ENCODE assay signal across 11 mouse cellular contexts in genomic region chr14:12346865-12347600, GRCm38 (mm10). TPM values are rescaled to one million over a fixed set of nuclear protein-coding genes. Genes with fewer than 3 reads are reported as not detected.
A peak's percentile ranks its signal among the peaks of the same experiment; 100 is the strongest.
DNase-seq lines count a peak whose midpoint lies in the region; ATAC-seq lines count a peak whose summit lies in the region.
"Had no signal": no experiment of that assay in that cellular context is flagged by ENCODE, and none has a peak within 500 bp of the region (broad histone marks: within the 10 kb centered on the region; RNA-seq: fewer than 3 reads in every experiment).

No protein-coding gene starts in this region.

- WGBS in hindbrain, embryonic 10.5 days = 1% methylated on average over 26 of the region's 26 CpGs
- under 1% methylated on average over 26 of the region's 26 CpGs for WGBS in hindbrain, embryonic 13.5 days
- 3% methylated on average over 26 of the region's 26 CpGs for WGBS in heart, embryonic 16.5 days
- under 1% methylated on average over 26 of the region's 26 CpGs for WGBS in midbrain, embryonic 14.5 days

- no peak overlapping the region for H3K4me2 ChIP-seq in hindbrain, embryonic 13.5 days
- peak overlapping the region; percentile 55 for H3K4me2 ChIP-seq in heart, embryonic 16.5 days (ENCODE audit: low read depth, low read length)
- no peak overlapping the region for H3K4me2 ChIP-seq in midbrain, embryonic 14.5 days (ENCODE audit: low read length)

- H3K9me3 ChIP-seq in hindbrain, embryonic 10.5 days = no peaks in the 10 kb centered on the region
- no peaks in the 10 kb centered on the region for H3K9me3 ChIP-seq in hindbrain, embryonic 13.5 days
- H3K9me3 ChIP-seq in heart, embryonic 16.5 days (replicated peaks; ENCODE audit: control insufficient read depth, low read length) = no peaks in the 10 kb centered on the region
- H3K9me3 ChIP-seq in midbrain, embryonic 14.5 days (ENCODE audit: control insufficient read depth, low read length) = no peaks in the 10 kb centered on the region

- ATAC-seq in hindbrain, embryonic 13.5 days (ENCODE audit: low FRiP score) = no peak
- no peak for ATAC-seq in heart, embryonic 16.5 days (replicated peaks; ENCODE audit: extremely low read depth, insufficient read depth, low FRiP score)
- ATAC-seq in midbrain, embryonic 14.5 days (ENCODE audit: low FRiP score, low TSS enrichment) = no peak

- DNase-seq in hindbrain, embryonic 10.5 days (ENCODE audit: low spot score) = peak; percentile 45
- peak; percentile 68 for DNase-seq in embryo, embryonic 10.5 days (ENCODE audit: low spot score)
- peak; percentile 49 for DNase-seq in midbrain, embryonic 14.5 days
- no peak for DNase-seq in left cerebral cortex, adult 8-10 months (ENCODE audit: low spot score in 2 of 2)
- no peak for DNase-seq in adrenal gland, postnatal 36 days
- DNase-seq in spleen, postnatal 36 days (ENCODE audit: low spot score in 2 of 2) = no peak
- DNase-seq: gastrocnemius, postnatal 10 days had no signal

- no peaks in the 10 kb centered on the region for H3K36me3 ChIP-seq in hindbrain, embryonic 10.5 days
- H3K36me3 ChIP-seq in hindbrain, embryonic 13.5 days = no peaks in the 10 kb centered on the region
- H3K36me3 ChIP-seq in heart, embryonic 16.5 days (ENCODE audit: control insufficient read depth, insufficient read depth) = no peaks in the 10 kb centered on the region
- H3K36me3 ChIP-seq in midbrain, embryonic 14.5 days (ENCODE audit: control insufficient read depth, insufficient read depth, low read length) = no peaks in the 10 kb centered on the region

- H3K9ac ChIP-seq in hindbrain, embryonic 13.5 days = no peak overlapping the region
- no peak overlapping the region for H3K9ac ChIP-seq in heart, embryonic 16.5 days (ENCODE audit: low read length)
- H3K9ac ChIP-seq in midbrain, embryonic 14.5 days (replicated peaks; ENCODE audit: low read length) = no peak overlapping the region
- H3K9ac ChIP-seq: liver, embryonic 14.5 days had no signal

- H3K27me3 ChIP-seq in hindbrain, embryonic 10.5 days (ENCODE audit: insufficient read depth, poor library complexity, severe bottlenecking) = peaks cover 100% of the 10 kb centered on the region
- peaks cover 100% of the 10 kb centered on the region for H3K27me3 ChIP-seq in hindbrain, embryonic 13.5 days
- peaks cover 99% of the 10 kb centered on the region for H3K27me3 ChIP-seq in heart, embryonic 16.5 days (ENCODE audit: control insufficient read depth, insufficient read depth, low read length)
- peaks cover 98% of the 10 kb centered on the region for H3K27me3 ChIP-seq in midbrain, embryonic 14.5 days (ENCODE audit: control insufficient read depth, insufficient read depth, low read length)

- peak overlapping the region; percentile 23; the same call in 1 of the 2 replicates for H3K4me3 ChIP-seq in hindbrain, embryonic 10.5 days
- H3K4me3 ChIP-seq in hindbrain, embryonic 13.5 days = no peak overlapping the region
- peak overlapping the region; percentile 43 for H3K4me3 ChIP-seq in heart, embryonic 16.5 days (ENCODE audit: low read length)
- H3K4me3 ChIP-seq in midbrain, embryonic 14.5 days (replicated peaks; ENCODE audit: low read depth, low read length) = no peak overlapping the region

- H3K4me1 ChIP-seq in hindbrain, embryonic 10.5 days (replicated peaks) = peaks cover 21% of the 10 kb centered on the region
- peaks cover 20% of the 10 kb centered on the region for H3K4me1 ChIP-seq in hindbrain, embryonic 13.5 days (replicated peaks)
- peaks cover 2% of the 10 kb centered on the region; the same call in 1 of the 2 replicates for H3K4me1 ChIP-seq in heart, embryonic 16.5 days (ENCODE audit: control insufficient read depth, insufficient read depth, low read length)
- H3K4me1 ChIP-seq in midbrain, embryonic 14.5 days (ENCODE audit: control insufficient read depth, insufficient read depth, low read length) = 0 out of 2 replicates have a peak, but pooled peaks cover 4% of the 10 kb centered on the region

- no peak overlapping the region for H3K27ac ChIP-seq in hindbrain, embryonic 10.5 days
- H3K27ac ChIP-seq in hindbrain, embryonic 13.5 days = no peak overlapping the region
- H3K27ac ChIP-seq in heart, embryonic 16.5 days (ENCODE audit: low read length) = no peak overlapping the region
- no peak overlapping the region for H3K27ac ChIP-seq in midbrain, embryonic 14.5 days (replicated peaks; ENCODE audit: low read depth, low read length)
- H3K27ac ChIP-seq: liver, embryonic 14.5 days had no signal

RNA-seq across cellular contexts. Expression of gene Fezf2, which starts 1.0 kb away (rescaled TPM):
- polyA plus RNA-seq in hindbrain, embryonic 10.5 days (2016; fragmentation: Nextera tagmentation; extraction: Ambion mirVana) = 0.24 and 1.7 TPM in 2 replicates
- polyA plus RNA-seq in hindbrain, embryonic 13.5 days (2015; fragmentation: Nextera tagmentation; extraction: Ambion mirVana) = 0.10 and 0.74 TPM in 2 replicates
- 0.39 and 0.70 TPM in 2 replicates for polyA plus RNA-seq in heart, embryonic 16.5 days (2015; fragmentation: Nextera tagmentation; extraction: Ambion mirVana)
- polyA plus RNA-seq in midbrain, embryonic 14.5 days (2014; fragmentation: Nextera tagmentation; extraction: Ambion mirVana) = 0.09 TPM in 1 of 2 replicates, not detected in the other
- 10 to 100 TPM; 25.8 to 29.3 (median 28.4) TPM for total RNA-seq in left cerebral cortex, adult 8-10 months (2022)
- not detected for total RNA-seq in adrenal gland, postnatal 36 days (2021)
- total RNA-seq: gastrocnemius, postnatal 10 days had no signal
- polyA plus RNA-seq: liver, embryonic 14.5 days; small intestine, adult 2 months had no signal

Comparison
In these comparisons a context has a peak if more than half of its experiments do, and no peak if none do; other contexts are left out.
1. H3K4me3 ChIP-seq: peak in hindbrain, embryonic 10.5 days (single experiment) and heart, embryonic 16.5 days (single experiment); none in hindbrain, embryonic 13.5 days (single experiment) and midbrain, embryonic 14.5 days (single experiment).
2. DNase-seq: peak in hindbrain, embryonic 10.5 days (single experiment), embryo, embryonic 10.5 days (single experiment) and midbrain, embryonic 14.5 days (single experiment); none in left cerebral cortex, adult 8-10 months (0 of 2), adrenal gland, postnatal 36 days (0 of 2) and spleen, postnatal 36 days (0 of 2).